Mouse (Mus musculus): ENCODE data around the gene Samt4. TPM values are rescaled to one million over a fixed set of nuclear protein-coding genes. Genes with fewer than 3 reads are reported as not detected.
"Not testable (repeated sequence)": the region's sequence is repeated elsewhere in the genome, so short reads cannot be mapped to it uniquely, and the experiment has no call there.

Samt4 gene
- polyA plus RNA-seq (2012; rRNA removed): not detected in 2 replicates

GRCm38 (mm10) chrX:154481702-154482101 lies at the start of gene Samt4:
Gene Samt4, plus strand, starts transcription at chrX:154482002.
- H3K27ac ChIP-seq (ENCODE audit: control insufficient read depth, insufficient read depth, low read length): no peak within 1 kb of the TSS
- TF ChIP-seq CTCF (IDR thresholded peaks at IDR 0.05; ENCODE audit: borderline replicate concordance, control insufficient read depth, extremely low read depth, insufficient read depth, low read length, poor library complexity) (no peak), POLR2A (IDR thresholded peaks at IDR 0.05; ENCODE audit: control insufficient read depth, extremely low read depth, insufficient read depth, low read length, poor library complexity) (no peak)

GRCm38 (mm10) chrX:154443696-154444095 lies 38.1 kb upstream of the Samt4 start:
- not testable (repeated sequence) for H3K27me3 ChIP-seq (ENCODE audit: control insufficient read depth, insufficient read depth, low read length); H3K36me3 ChIP-seq (ENCODE audit: control insufficient read depth, insufficient read depth, low read length); H3K4me3 ChIP-seq (ENCODE audit: control insufficient read depth, insufficient read depth, low read length); DNase-seq; H3K4me1 ChIP-seq (replicated peaks; ENCODE audit: control insufficient read depth, insufficient read depth, low read length); H3K27ac ChIP-seq (ENCODE audit: control insufficient read depth, insufficient read depth, low read length)

More at GRCm38 (mm10) chrX:154481702-154482101, at the start of gene Samt4:
- no peaks in the 10 kb centered on the region for H3K4me1 ChIP-seq (replicated peaks; ENCODE audit: control insufficient read depth, insufficient read depth, low read length)
- H3K4me3 ChIP-seq (ENCODE audit: control insufficient read depth, insufficient read depth, low read length): no peak within 1 kb of the TSS
- H3K27me3 ChIP-seq (ENCODE audit: control insufficient read depth, insufficient read depth, low read length): no peaks in the 10 kb centered on the region
- H3K36me3 ChIP-seq (ENCODE audit: control insufficient read depth, insufficient read depth, low read length): no peaks in the 10 kb centered on the region
- no peak for DNase-seq

GRCm38 (mm10) chrX:154468386-154468785 lies 13.4 kb upstream of the Samt4 start:
- H3K36me3 ChIP-seq (ENCODE audit: control insufficient read depth, insufficient read depth, low read length); H3K27me3 ChIP-seq (ENCODE audit: control insufficient read depth, insufficient read depth, low read length); H3K27ac ChIP-seq (ENCODE audit: control insufficient read depth, insufficient read depth, low read length); H3K4me1 ChIP-seq (replicated peaks; ENCODE audit: control insufficient read depth, insufficient read depth, low read length); H3K4me3 ChIP-seq (ENCODE audit: control insufficient read depth, insufficient read depth, low read length); DNase-seq: not testable (repeated sequence)
- WGBS: 67% methylated on average over 3 of the region's 3 CpGs

Other genes with a start within 250 kb of the Samt4 start
- not detected in 2 replicates for gene 4930524N10Rik, start 138.6 kb upstream of the Samt4 start, polyA plus RNA-seq (2012; rRNA removed)
- gene Samt2, start 97.4 kb downstream of the Samt4 start, polyA plus RNA-seq (2012; rRNA removed): not detected in 2 replicates